Mouse (Mus musculus) myocyte (in vitro differentiated cells): ENCODE measurements at regions not wholly inside any gene's neighbourhood (a gene's known extent, or its start where the extent isn't known, plus 50 kb on each side); places are given as distances from the start of the nearest gene placed in this dataset.

Source experiments
- MAX ChIP-seq: IDR thresholded peaks from one replicate; pipeline ENCODE4 v1.6.1; 2011; ENCODE audit warnings: low read depth, mild to moderate bottlenecking, control low read depth
- SRF ChIP-seq: IDR thresholded peaks from one replicate; pipeline ENCODE4 v1.6.1; 2011; ENCODE audit warnings: low read depth; ENCODE audit not compliant: control insufficient read depth, insufficient read length

- TF ChIP-seq MAX: no peak
- no peak for TF ChIP-seq SRF
These were observed 68.2 kb upstream of the Tfpi start for GRCm38 (mm10) chr2:84544739-84545138.
